Mouse (Mus musculus) lung, embryonic 16.5 days (tissue): ENCODE results near the gene Slc39a7. TPM values are rescaled to one million over a fixed set of nuclear protein-coding genes. Genes with fewer than 3 reads are reported as not detected.

Experiments used
- ATAC-seq: fragments of 200-750 bp; cut with Nextera tagmentation; 2 replicates; pipeline ENCODE4 v1.8.0; 2017; ENCODE audit warnings: low read depth, mild to moderate bottlenecking, moderate library complexity
- H3K27ac ChIP-seq: fragments of 300-500 bp; sonication (generic); 2 replicates; pipeline ENCODE4 v1.5.1; 2014; ENCODE audit warnings: mild to moderate bottlenecking, control low read depth, low read length
- H3K27me3 ChIP-seq: fragments of 300-500 bp; sonication (generic); 2 replicates; pipeline ENCODE4 v1.6.1; 2014; ENCODE audit warnings: low read depth, low read length, mixed read lengths; ENCODE audit not compliant: control insufficient read depth, insufficient read depth
- H3K36me3 ChIP-seq: fragments of 300-500 bp; sonication (generic); 2 replicates; pipeline ENCODE4 v1.6.1; 2014; ENCODE audit warnings: low read length; ENCODE audit not compliant: control insufficient read depth, insufficient read depth
- H3K4me1 ChIP-seq: fragments of 300-500 bp; sonication (generic); replicated peaks from 2 replicates; pipeline ENCODE4 v1.6.1; 2014; ENCODE audit warnings: low read length, mixed read lengths; ENCODE audit not compliant: control insufficient read depth, insufficient read depth
- H3K4me2 ChIP-seq: fragments of 300-500 bp; sonication (generic); 2 replicates; pipeline ENCODE4 v1.6.1; 2014; ENCODE audit warnings: low read depth, low read length, control low read depth
- H3K4me3 ChIP-seq: fragments of 300-500 bp; sonication (generic); 2 replicates; pipeline ENCODE4 v1.5.1; 2014; ENCODE audit warnings: mild to moderate bottlenecking, low read length, control low read depth
- H3K9ac ChIP-seq: fragments of 300-500 bp; sonication (generic); 2 replicates; pipeline ENCODE4 v1.6.1; 2014; ENCODE audit warnings: low read length, control low read depth
- H3K9me3 ChIP-seq: fragments of 300-500 bp; sonication (generic); 2 replicates; pipeline ENCODE4 v1.6.1; 2016; ENCODE audit warnings: low read length; ENCODE audit not compliant: control insufficient read depth
- WGBS: fragments of 180-500 bp; shearing (Covaris S2); extraction: QIAGEN DNeasy Blood & Tissue Kit; methylation state at CpG from one replicate; pipeline ENCODE4 v1.1.7; 2014; 5-methylcytosine and 5-hydroxymethylcytosine counted together
- polyA plus RNA-seq: library from polyadenylated mRNA; unstranded; fragments of >200 nt; fragmentation: Nextera tagmentation; extraction: Ambion mirVana; gene quantifications from 2 replicates; pipeline ENCODE4 v1.2.1, GENCODE M21; 2015

Gene Slc39a7
- polyA plus RNA-seq = 188 and 191 TPM in 2 replicates

GRCm38 (mm10) chr17:34031465-34032173, at the start of gene Slc39a7, which contains the start of gene Rxrb:
Gene Slc39a7, minus strand, starts transcription at chr17:34031682.
Gene Rxrb, plus strand, starts transcription at chr17:34031812.
- H3K9me3 ChIP-seq = no peaks in the 10 kb centered on the region
- H3K27me3 ChIP-seq = no peaks in the 10 kb centered on the region
- peak within 1 kb of the TSS; percentile 98 for H3K27ac ChIP-seq
- peak within 1 kb of the TSS; percentile 93 for H3K9ac ChIP-seq
- H3K36me3 ChIP-seq = peaks cover 32% of the 10 kb centered on the region
- peak within 1 kb of the TSS; percentile 95 for H3K4me2 ChIP-seq
- peak; percentile 85 for ATAC-seq
- H3K4me1 ChIP-seq = peaks cover 41% of the 10 kb centered on the region
- WGBS = under 1% methylated on average over 71 of the region's 88 CpGs
- peak within 1 kb of the TSS; percentile 88 for H3K4me3 ChIP-seq

GRCm38 (mm10) chr17:34079621-34080020, 48.1 kb upstream of the Slc39a7 start:
- Histone ChIP-seq H3K4me2 (no peak overlapping the region), H3K36me3 (no peaks in the 10 kb centered on the region), H3K9me3 (peaks cover 3% of the 10 kb centered on the region; the same call in 1 of the 2 replicates), H3K4me1 (no peaks in the 10 kb centered on the region; the same call in 1 of the 2 replicates), H3K27me3 (peaks cover 16% of the 10 kb centered on the region), H3K4me3 (no peak overlapping the region), H3K9ac (no peak overlapping the region), H3K27ac (no peak overlapping the region)
- 23% methylated on average over 5 of the region's 5 CpGs for WGBS
- peak; percentile 59; the same call in 1 of the 2 replicates for ATAC-seq

GRCm38 (mm10) chr17:34079002-34079401, 47.5 kb upstream of the Slc39a7 start:
- H3K4me1 ChIP-seq = no peaks in the 10 kb centered on the region; the same call in 1 of the 2 replicates
- 81% methylated on average over 11 of the region's 11 CpGs for WGBS
- ATAC-seq = no peak
- peaks cover 3% of the 10 kb centered on the region; the same call in 1 of the 2 replicates for H3K9me3 ChIP-seq
- H3K9ac ChIP-seq = no peak overlapping the region
- no peak overlapping the region for H3K27ac ChIP-seq
- no peak overlapping the region for H3K4me3 ChIP-seq
- H3K27me3 ChIP-seq = peaks cover 16% of the 10 kb centered on the region
- no peak overlapping the region for H3K4me2 ChIP-seq
- H3K36me3 ChIP-seq = no peaks in the 10 kb centered on the region

GRCm38 (mm10) chr17:34078148-34078547, 46.7 kb upstream of the Slc39a7 start:
- peaks cover 3% of the 10 kb centered on the region; the same call in 1 of the 2 replicates for H3K9me3 ChIP-seq
- no peak overlapping the region for H3K9ac ChIP-seq
- WGBS = 55% methylated on average over 4 of the region's 4 CpGs
- no peak for ATAC-seq
- no peak overlapping the region for H3K4me3 ChIP-seq
- peaks cover 16% of the 10 kb centered on the region for H3K27me3 ChIP-seq
- H3K27ac ChIP-seq = no peak overlapping the region
- no peaks in the 10 kb centered on the region for H3K36me3 ChIP-seq
- no peak overlapping the region for H3K4me2 ChIP-seq
- no peaks in the 10 kb centered on the region; the same call in 1 of the 2 replicates for H3K4me1 ChIP-seq

- Histone ChIP-seq H3K27ac (no peak overlapping the region), H3K4me1 (no peaks in the 10 kb centered on the region; the same call in 1 of the 2 replicates), H3K4me3 (no peak overlapping the region), H3K27me3 (peaks cover 16% of the 10 kb centered on the region), H3K9me3 (peaks cover 3% of the 10 kb centered on the region; the same call in 1 of the 2 replicates), H3K9ac (no peak overlapping the region), H3K4me2 (no peak overlapping the region), H3K36me3 (no peaks in the 10 kb centered on the region)
- no peak for ATAC-seq
- under 1% methylated on average over 9 of the region's 9 CpGs for WGBS
Observed at GRCm38 (mm10) chr17:34077549-34077948, 46.1 kb upstream of the Slc39a7 start.

GRCm38 (mm10) chr17:34075271-34075670, 43.8 kb upstream of the Slc39a7 start:
- 39% methylated on average over 7 of the region's 7 CpGs for WGBS
- Histone ChIP-seq H3K36me3 (no peaks in the 10 kb centered on the region), H3K27ac (no peak overlapping the region), H3K27me3 (peaks cover 16% of the 10 kb centered on the region), H3K9me3 (no peaks in the 10 kb centered on the region), H3K9ac (no peak overlapping the region), H3K4me2 (no peak overlapping the region), H3K4me3 (no peak overlapping the region), H3K4me1 (no peaks in the 10 kb centered on the region; the same call in 1 of the 2 replicates)
- no peak for ATAC-seq

GRCm38 (mm10) chr17:34072091-34072490, 40.6 kb upstream of the Slc39a7 start:
- WGBS = 65% methylated on average over 5 of the region's 5 CpGs
- ATAC-seq = no peak
- H3K36me3 ChIP-seq = no peaks in the 10 kb centered on the region
- no peak overlapping the region for H3K4me3 ChIP-seq
- H3K27me3 ChIP-seq = peaks cover 12% of the 10 kb centered on the region
- no peak overlapping the region for H3K9ac ChIP-seq
- no peaks in the 10 kb centered on the region for H3K4me1 ChIP-seq
- no peak overlapping the region for H3K27ac ChIP-seq
- no peak overlapping the region for H3K4me2 ChIP-seq
- no peaks in the 10 kb centered on the region for H3K9me3 ChIP-seq

- no peak overlapping the region for H3K4me3 ChIP-seq
- WGBS = 40% methylated on average over 3 of the region's 3 CpGs
- no peaks in the 10 kb centered on the region for H3K4me1 ChIP-seq
- H3K9me3 ChIP-seq = no peaks in the 10 kb centered on the region
- H3K27me3 ChIP-seq = no peaks in the 10 kb centered on the region
- H3K27ac ChIP-seq = no peak overlapping the region
- H3K9ac ChIP-seq = no peak overlapping the region
- ATAC-seq = no peak
- no peaks in the 10 kb centered on the region for H3K36me3 ChIP-seq
- H3K4me2 ChIP-seq = no peak overlapping the region
Observed at GRCm38 (mm10) chr17:34068864-34069263, 37.4 kb upstream of the Slc39a7 start.

GRCm38 (mm10) chr17:34057224-34057623, 25.7 kb upstream of the Slc39a7 start:
- ATAC-seq = no peak
- no peak overlapping the region for H3K27ac ChIP-seq

More at GRCm38 (mm10) chr17:34057224-34057623, 25.7 kb upstream of the Slc39a7 start:
- H3K36me3 ChIP-seq = no peaks in the 10 kb centered on the region
- no peak overlapping the region for H3K4me2 ChIP-seq
- 51% methylated on average over 7 of the region's 7 CpGs for WGBS
- H3K4me3 ChIP-seq = no peak overlapping the region
- H3K27me3 ChIP-seq = no peaks in the 10 kb centered on the region
- H3K4me1 ChIP-seq = no peaks in the 10 kb centered on the region
- H3K9me3 ChIP-seq = no peaks in the 10 kb centered on the region
- H3K9ac ChIP-seq = no peak overlapping the region
